Mouse (Mus musculus): ENCODE results near the gene Rpia.
A peak's percentile ranks its signal among the peaks of the same experiment; 100 is the strongest.

Gene Rpia

DNA sequence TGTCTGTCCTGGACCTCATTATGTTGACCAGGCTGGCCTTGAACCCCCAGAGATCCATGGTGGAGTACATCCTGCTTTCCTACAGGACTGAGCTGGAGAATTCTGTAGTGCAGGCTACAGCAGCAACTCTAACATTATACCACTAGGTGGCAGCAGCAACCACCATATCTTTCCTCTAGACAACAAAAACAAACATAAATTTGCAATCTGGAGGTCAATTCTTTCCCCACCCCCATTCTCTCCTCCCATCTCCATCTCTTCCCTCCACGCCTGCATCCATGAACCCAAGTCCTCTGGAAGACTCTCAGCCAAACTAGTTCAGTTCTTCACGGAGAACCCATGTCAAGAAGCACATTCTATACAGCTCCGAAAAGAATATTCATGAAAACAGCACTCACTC, 12.6 kb upstream of the Rpia start:
- peak; percentile 70 for DNase-seq

GRCm38 (mm10) chr6:70797581-70798251, 5.7 kb upstream of the Rpia start:
- DNase-seq, result peak; percentile 61

- DNase-seq, result no peak
Measured at GRCm38 (mm10) chr6:70796940-70797339, 4.9 kb upstream of the Rpia start.

GRCm38 (mm10) chr6:70792644-70793043, 612 bp upstream of the Rpia start:
- DNase-seq, result peak; percentile 48

GRCm38 (mm10) chr6:70790852-70791761, 925 bp downstream of the Rpia start:
- no peak for DNase-seq

GRCm38 (mm10) chr6:70790034-70790650, 1.9 kb downstream of the Rpia start:
- no peak for DNase-seq

GRCm38 (mm10) chr6:70789134-70789533, 2.9 kb downstream of the Rpia start:
- DNase-seq, result no peak

- DNase-seq, result no peak
Measured at GRCm38 (mm10) chr6:70787524-70787923, 4.5 kb downstream of the Rpia start.

- DNase-seq, result no peak
Measured at GRCm38 (mm10) chr6:70785852-70786251, 6.2 kb downstream of the Rpia start.

- DNase-seq, result no peak
Measured at GRCm38 (mm10) chr6:70784811-70785210, 7.2 kb downstream of the Rpia start.

DNA sequence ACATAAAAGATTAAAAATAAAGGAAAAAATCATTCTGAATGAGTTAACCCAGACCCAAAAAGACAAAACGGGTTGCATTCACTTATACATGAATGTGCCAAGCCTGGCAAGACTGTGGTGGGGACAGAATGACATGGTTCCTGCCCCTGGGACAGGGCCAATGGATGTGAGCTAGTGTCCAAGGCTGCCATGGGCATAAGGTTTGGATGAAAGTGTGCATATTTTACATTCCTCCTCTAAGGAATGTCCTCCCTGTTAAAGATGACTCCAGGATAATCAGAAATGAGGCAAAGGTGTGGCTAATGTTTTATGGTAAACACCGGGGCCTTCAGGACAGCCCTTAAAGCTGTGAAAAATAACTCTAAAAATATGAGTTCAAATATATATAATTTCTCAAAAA, 10.7 kb downstream of the Rpia start:
- no peak for DNase-seq

DNA sequence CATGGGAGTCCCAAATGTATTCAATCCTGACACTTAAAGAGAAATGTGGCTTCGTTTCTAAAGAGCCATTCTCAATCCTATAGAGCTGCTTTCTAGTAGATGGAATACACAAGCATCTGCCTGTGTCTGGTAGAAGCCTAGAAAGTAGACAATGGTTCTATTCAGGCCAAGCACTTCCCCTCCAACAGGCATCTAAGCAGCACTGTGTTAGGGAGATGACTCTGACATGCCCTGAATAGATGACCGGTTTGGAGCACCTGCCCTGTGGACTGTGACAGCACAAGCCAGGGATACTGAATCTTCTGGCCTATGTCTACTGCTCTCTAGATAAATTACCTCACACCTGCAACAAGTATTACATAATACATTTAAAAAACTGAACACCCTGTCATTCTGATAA, 17.7 kb downstream of the Rpia start:
- no peak for DNase-seq

DNA sequence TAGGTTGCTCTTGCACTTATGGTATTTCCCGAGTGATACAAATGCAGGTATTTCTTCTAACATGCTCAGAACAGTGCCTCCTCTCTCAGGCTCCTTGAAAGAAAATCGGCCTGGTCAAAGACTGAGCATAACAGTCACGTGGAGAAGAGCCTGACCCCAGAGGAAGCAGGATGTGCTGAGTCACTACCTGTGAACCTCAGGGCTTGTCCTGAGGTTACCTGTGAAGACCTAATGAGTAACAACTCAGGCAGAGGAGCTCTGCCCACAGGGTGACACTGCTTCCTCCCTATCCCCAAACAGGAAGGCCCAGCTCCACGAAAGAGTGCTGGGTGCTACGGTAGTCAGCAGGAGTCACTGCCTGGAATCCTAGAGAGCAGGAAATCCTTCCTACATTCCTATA, 18.3 kb downstream of the Rpia start:
- no peak for DNase-seq

DNA sequence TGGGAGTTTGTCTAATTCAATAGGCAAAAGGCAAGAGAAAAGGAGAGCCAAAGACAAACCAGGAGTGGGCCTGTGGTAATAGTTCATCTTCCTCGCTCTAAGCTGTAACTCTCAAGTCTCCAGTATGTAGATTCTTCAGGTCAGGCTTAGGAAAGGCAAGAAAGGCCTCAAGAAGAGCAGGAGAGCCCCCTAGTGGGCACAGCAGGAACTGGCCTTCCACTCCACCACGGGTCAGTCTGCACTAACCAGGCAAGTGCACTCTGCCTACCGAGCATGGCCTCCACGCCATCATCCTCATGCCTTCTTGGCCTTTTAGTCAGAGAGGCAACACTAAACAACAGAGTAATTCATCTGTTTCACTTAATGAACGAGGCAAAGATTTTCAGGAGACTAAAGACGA, 23.3 kb downstream of the Rpia start:
- peak; percentile 80 for DNase-seq

- no peak for DNase-seq
Measured at GRCm38 (mm10) chr6:70765076-70765475, 27.0 kb downstream of the Rpia start.

GRCm38 (mm10) chr6:70764551-70764950, 27.5 kb downstream of the Rpia start:
- DNase-seq, result no peak

DNA sequence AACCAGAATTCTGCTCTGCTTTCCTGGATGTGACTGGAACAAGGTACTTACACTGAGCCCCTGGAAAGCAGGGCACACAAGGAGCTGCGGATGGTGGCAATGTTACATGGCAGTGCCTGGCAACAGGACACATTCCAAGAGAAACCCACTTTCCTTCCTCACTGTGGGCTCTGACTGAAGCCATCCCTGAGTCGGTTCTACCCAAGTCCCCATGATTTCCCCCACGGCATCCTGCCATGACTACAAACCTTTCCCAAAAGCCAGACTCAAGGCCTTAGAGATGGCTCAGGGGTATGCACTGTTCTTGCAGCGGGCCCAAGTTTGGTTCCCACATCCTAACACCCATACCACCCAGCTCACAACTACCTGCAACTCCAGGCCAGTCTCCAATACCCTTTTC, 28.2 kb downstream of the Rpia start:
- DNase-seq, result no peak

DNA sequence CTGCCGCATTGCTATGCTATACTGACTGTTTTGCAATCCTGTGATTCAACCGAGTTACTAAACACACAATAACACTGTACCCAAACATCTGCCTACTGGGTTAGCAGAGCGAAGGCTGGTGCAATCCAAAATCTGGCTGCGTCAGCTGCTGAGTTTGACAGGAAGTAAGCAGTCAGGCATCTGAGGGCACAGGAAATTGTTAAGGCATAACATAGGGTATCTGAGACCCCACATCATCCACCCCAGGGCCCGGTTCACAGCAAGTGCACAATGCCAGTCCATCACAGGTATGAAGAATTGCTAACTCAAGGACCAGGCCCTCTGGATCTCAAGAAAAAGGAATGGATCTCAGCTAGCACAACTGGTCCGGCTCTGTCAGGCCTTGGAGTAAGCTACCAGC, 29.4 kb downstream of the Rpia start:
- no peak for DNase-seq

GRCm38 (mm10) chr6:70760951-70761350, 31.1 kb downstream of the Rpia start:
- DNase-seq, result peak; percentile 76

GRCm38 (mm10) chr6:70754833-70755232, 37.2 kb downstream of the Rpia start:
- no peak for DNase-seq

- no peak for DNase-seq
Measured at GRCm38 (mm10) chr6:70752351-70752750, 39.7 kb downstream of the Rpia start.

DNA sequence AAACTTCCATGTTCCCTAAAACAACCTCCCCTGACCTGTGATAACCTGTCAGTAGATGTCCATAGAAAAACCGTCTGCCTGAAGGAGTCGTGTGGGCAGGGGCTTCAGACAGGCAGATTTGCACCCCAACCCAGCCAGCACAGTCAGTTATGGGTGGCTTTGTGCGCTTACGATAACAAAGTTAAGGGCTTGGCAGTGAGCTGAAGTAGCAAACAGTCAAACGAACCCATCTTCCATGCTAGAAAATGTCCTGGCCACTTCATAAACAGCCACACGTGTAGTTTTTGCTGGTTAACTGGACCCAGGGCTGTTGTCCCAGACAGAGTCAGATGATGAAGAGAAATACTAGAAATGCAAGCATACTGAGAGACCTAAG, 40.1 kb downstream of the Rpia start:
- DNase-seq, result no peak

DNA sequence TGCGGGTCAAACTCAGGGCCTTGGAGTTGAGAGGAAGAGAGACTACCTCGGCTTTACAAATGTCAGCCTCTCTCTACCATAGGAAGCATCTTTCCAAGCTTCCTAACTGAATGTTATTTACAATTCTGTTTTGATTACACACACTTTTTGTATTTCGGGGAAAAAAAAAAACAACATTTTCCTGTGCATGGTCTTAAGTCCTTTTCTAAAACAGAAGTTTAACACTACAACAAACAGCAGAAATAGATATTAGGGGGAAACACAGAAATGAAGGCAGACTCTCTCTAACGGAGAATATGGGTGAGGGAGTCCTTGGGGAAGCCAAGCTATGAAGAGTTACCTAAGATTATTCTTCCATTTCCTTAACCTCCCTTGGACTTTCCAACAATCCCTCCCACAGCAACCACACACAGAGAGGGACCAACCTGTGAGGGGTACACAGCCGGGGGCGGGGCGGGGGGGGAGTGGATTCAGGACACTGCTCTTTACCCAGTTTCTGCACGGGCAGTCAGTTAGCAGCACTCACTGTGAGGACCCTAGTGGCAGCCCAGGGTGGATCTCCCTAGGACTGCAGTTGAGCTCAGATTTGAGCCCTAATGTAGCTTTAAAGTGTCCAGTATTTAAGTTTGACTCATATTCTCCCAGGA, 40.7 kb downstream of the Rpia start:
- DNase-seq, result no peak

All from cerebellum, adult 9-10 months (tissue).